Mouse (Mus musculus): ENCODE results near the gene Tmem30c. TPM values are rescaled to one million over a fixed set of nuclear protein-coding genes. Genes with fewer than 3 reads are reported as not detected.

Gene Tmem30c
- total and polyA plus RNA-seq, 2 experiments from 2014 or later: 0.44 to 0.49 TPM

DNA sequence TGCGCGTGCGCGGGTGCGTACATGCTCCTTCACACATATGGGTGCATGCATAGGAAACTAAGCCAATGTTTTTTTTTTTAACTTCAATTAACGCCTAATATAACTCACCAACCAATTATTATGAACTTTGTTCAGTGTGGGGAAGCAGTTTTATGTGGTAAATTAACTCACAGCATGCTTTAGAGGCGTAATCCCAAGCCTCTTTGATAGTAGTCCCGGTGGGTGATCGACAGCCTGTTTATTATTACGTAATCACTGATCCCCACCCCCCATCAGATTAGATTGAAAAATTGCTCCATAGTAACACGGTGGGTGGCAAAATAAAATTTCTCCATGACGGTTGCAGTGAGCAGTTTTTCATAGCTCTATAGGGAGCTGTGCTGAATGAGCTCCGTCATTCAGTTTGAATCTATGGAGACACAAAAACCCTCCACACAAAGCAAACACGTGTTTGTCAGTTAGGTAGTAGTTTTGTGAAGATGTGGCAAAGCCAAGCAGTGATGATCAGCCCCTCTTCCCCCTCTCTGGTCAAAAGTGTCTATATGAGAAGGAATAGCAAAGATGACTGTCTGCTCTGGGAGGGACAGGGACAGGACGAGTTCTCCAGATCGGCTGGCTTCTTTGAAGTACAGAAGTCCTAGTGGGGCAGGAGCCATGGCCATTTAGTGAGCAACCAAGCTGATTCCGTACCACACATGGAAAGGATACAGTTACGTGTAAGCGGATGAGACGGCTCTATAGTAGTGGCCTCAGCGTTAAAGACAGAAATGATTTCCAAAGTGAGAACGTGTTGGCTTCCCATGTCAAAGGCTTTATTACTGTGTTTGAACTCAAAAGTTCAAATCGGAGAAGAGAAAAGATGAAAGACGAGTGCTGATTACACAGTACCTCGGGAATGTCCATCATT lies 10.4 kb upstream of the Tmem30c start:
- Histone ChIP-seq H3K4me3 (ENCODE audit: low read depth, low read length) (no peak overlapping the region), H3K27me3 (ENCODE audit: insufficient read depth, low read length) (no peaks in the 10 kb centered on the region), H3K9me3 (ENCODE audit: low read length) (no peaks in the 10 kb centered on the region), H3K9ac (replicated peaks; ENCODE audit: low read length, poor library complexity, severe bottlenecking) (no peak overlapping the region), H3K36me3 (ENCODE audit: insufficient read depth, low read length) (no peaks in the 10 kb centered on the region), H3K4me2 (ENCODE audit: low read depth, low read length, poor library complexity, severe bottlenecking) (no peak overlapping the region), H3K4me1 (ENCODE audit: insufficient read depth, low read length) (no peaks in the 10 kb centered on the region), H3K27ac (ENCODE audit: low read depth, low read length) (no peak overlapping the region)
- TF ChIP-seq CTCF (IDR thresholded peaks at IDR 0.05): no peak
- ATAC-seq (ENCODE audit: low FRiP score) (no peak), DNase-seq (ENCODE audit: low spot score) (peak; percentile 24)
- WGBS: 70% methylated on average over 25 of the region's 25 CpGs

DNA sequence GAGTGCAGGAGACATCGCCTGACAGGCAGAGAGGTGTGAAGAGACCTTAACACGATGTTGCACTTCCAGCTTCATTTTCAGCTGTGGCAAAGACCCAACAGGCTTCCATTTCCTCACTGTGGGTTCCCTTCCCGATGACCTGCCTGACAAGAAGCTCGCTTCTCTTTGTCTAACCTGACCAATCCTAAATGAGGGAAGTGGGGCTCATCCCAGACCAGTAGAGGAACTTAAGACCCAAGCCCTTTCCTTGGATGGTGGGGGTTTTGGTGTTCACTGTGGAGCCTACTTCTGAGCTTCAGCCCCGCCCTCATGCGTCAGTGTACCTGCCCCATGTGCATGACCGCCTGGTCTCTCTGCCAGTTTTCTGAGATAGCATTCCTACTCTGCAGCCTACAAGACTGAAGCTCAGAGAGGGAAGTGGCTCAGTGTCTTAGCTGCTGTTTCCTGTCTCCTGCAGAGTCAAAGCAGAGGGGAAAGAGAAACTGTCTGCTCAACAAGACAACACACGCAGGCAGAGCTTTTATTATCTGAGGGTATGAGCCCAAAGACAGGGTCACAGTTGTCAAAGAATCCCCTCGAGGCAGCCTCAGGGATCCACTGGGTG lies 8.9 kb upstream of the Tmem30c start:
- no peak for DNase-seq (ENCODE audit: low spot score)
- no peak for TF ChIP-seq CTCF (IDR thresholded peaks at IDR 0.05)
- Histone ChIP-seq H3K4me3 (ENCODE audit: low read depth, low read length) (no peak overlapping the region), H3K27ac (ENCODE audit: low read depth, low read length) (no peak overlapping the region), H3K4me2 (ENCODE audit: low read depth, low read length, poor library complexity, severe bottlenecking) (no peak overlapping the region), H3K4me1 (ENCODE audit: insufficient read depth, low read length) (no peaks in the 10 kb centered on the region), H3K9ac (replicated peaks; ENCODE audit: low read length, poor library complexity, severe bottlenecking) (no peak overlapping the region), H3K36me3 (ENCODE audit: insufficient read depth, low read length) (no peaks in the 10 kb centered on the region), H3K9me3 (ENCODE audit: low read length) (no peaks in the 10 kb centered on the region), H3K27me3 (ENCODE audit: insufficient read depth, low read length) (no peaks in the 10 kb centered on the region)
- ATAC-seq (ENCODE audit: low FRiP score): no peak
- WGBS: 83% methylated on average over 9 of the region's 9 CpGs

DNA sequence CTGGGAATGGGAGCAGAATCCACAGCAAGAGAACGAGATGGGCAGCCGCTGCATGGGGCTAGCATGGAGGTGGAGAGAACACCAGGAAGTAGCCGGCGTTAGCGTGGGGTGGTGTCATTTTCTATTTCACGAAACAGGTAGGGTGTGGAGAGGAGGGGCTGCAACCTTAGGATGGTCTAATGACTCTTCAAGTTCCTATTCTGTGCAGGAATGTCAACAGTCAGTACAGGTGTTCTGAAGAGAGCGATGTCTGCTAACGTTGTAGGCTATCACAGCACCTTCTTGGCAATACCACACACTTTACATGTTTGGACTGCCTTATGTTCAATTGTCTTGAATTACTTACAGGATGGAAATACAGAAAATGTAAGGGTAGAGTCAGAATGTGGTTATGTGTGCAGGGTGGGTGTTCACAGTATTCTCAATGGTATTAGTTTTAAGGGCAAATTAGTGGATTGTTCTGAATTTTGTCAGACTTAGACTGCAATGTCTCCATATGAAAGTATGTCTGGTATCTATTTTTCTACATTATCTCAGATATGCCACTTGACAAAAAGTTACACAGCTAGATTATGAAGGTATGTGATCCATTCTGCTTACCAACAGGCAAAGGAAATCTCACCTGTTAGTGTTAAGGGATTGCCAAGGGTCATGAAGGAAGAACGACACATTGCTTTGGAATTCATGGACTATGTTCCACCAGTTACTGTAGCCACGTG lies 2.7 kb upstream of the Tmem30c start:
- Histone ChIP-seq H3K27ac (ENCODE audit: low read depth, low read length) (no peak overlapping the region), H3K27me3 (ENCODE audit: insufficient read depth, low read length) (no peaks in the 10 kb centered on the region), H3K9me3 (ENCODE audit: low read length) (no peaks in the 10 kb centered on the region), H3K4me2 (ENCODE audit: low read depth, low read length, poor library complexity, severe bottlenecking) (no peak overlapping the region), H3K36me3 (ENCODE audit: insufficient read depth, low read length) (no peaks in the 10 kb centered on the region), H3K9ac (replicated peaks; ENCODE audit: low read length, poor library complexity, severe bottlenecking) (no peak overlapping the region), H3K4me3 (ENCODE audit: low read depth, low read length) (no peak overlapping the region), H3K4me1 (ENCODE audit: insufficient read depth, low read length) (no peaks in the 10 kb centered on the region)
- no peak for DNase-seq (ENCODE audit: low spot score)
- 79% methylated on average over 10 of the region's 10 CpGs for WGBS
- TF ChIP-seq CTCF (IDR thresholded peaks at IDR 0.05): no peak
- ATAC-seq (ENCODE audit: low FRiP score): no peak

DNA sequence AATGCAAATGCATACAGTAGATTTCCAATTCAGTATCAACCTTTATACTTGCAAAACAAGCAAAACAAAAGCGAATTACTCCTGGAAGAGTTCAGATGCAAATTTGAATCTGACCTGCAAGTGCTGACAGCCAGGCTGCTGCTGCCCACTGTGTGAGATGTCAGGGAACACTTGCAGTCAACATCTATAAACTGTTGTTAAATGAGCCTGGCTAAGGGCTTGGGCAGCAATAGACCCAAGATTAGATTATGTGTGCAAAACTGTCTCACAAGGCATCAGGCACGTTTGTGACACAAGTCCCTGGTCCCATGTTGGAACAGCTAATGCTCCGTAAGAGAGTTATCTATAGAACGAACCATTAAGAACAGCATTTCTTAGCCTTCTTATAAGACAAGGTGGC lies 369 bp downstream of the Tmem30c start:
- H3K27ac ChIP-seq (ENCODE audit: low read depth, low read length): no peak overlapping the region
- no peak for TF ChIP-seq CTCF (IDR thresholded peaks at IDR 0.05)
- H3K9me3 ChIP-seq (ENCODE audit: low read length): no peaks in the 10 kb centered on the region
- no peaks in the 10 kb centered on the region for H3K27me3 ChIP-seq (ENCODE audit: insufficient read depth, low read length)
- H3K9ac ChIP-seq (replicated peaks; ENCODE audit: low read length, poor library complexity, severe bottlenecking): no peak overlapping the region
- DNase-seq (ENCODE audit: low spot score): no peak
- H3K4me1 ChIP-seq (ENCODE audit: insufficient read depth, low read length): no peaks in the 10 kb centered on the region
- no peak for ATAC-seq (ENCODE audit: low FRiP score)
- H3K4me2 ChIP-seq (ENCODE audit: low read depth, low read length, poor library complexity, severe bottlenecking): no peak overlapping the region
- H3K36me3 ChIP-seq (ENCODE audit: insufficient read depth, low read length): no peaks in the 10 kb centered on the region
- no peak overlapping the region for H3K4me3 ChIP-seq (ENCODE audit: low read depth, low read length)
- 67% methylated on average over 4 of the region's 4 CpGs for WGBS

DNA sequence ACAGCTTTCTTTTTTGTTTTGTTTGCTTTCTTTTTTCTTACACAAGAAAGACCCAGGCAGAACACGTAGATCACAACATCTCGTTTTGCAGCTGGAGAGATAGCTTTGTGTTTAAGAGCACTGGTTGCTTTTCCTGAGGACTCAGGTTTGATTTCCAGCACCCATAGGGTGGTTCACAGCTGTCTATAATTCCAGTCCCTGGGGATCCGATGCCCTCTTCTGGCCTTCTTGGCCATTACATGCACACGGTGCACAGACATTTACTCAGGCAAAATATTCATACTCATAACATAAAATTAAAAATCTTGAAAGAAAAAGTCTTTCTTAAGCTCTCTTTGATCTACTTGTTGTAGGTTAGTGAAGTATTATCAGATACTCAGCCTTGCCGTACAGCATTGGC lies 969 bp downstream of the Tmem30c start:
- Histone ChIP-seq H3K27me3 (ENCODE audit: insufficient read depth, low read length) (no peaks in the 10 kb centered on the region), H3K4me3 (ENCODE audit: low read depth, low read length) (no peak overlapping the region), H3K9me3 (ENCODE audit: low read length) (no peaks in the 10 kb centered on the region), H3K4me2 (ENCODE audit: low read depth, low read length, poor library complexity, severe bottlenecking) (no peak overlapping the region), H3K36me3 (ENCODE audit: insufficient read depth, low read length) (no peaks in the 10 kb centered on the region), H3K9ac (replicated peaks; ENCODE audit: low read length, poor library complexity, severe bottlenecking) (no peak overlapping the region), H3K4me1 (ENCODE audit: insufficient read depth, low read length) (no peaks in the 10 kb centered on the region), H3K27ac (ENCODE audit: low read depth, low read length) (no peak overlapping the region)
- no peak for DNase-seq (ENCODE audit: low spot score)
- peak; percentile 7; the same call in 1 of the 2 replicates for TF ChIP-seq CTCF (IDR thresholded peaks at IDR 0.05)
- no peak for ATAC-seq (ENCODE audit: low FRiP score)
- 91% methylated on average over 5 of the region's 5 CpGs for WGBS
